Mouse (Mus musculus) liver, embryonic 13.5 days (tissue): ENCODE results near the gene 1700056E22Rik. TPM values are rescaled to one million over a fixed set of nuclear protein-coding genes. Genes with fewer than 3 reads are reported as not detected.

ENCODE experiments used
- ATAC-seq: fragments of 200-750 bp; cut with Nextera tagmentation; 2 replicates; pipeline ENCODE4 v1.8.0; 2017; ENCODE audit warnings: low read depth, mild to moderate bottlenecking, moderate number of reproducible peaks, moderate library complexity
- DNase-seq: peaks from one replicate; pipeline ENCODE4 v3.0.0; 2022
- H3K27ac ChIP-seq: fragments of 300-500 bp; sonication (generic); 2 replicates; pipeline ENCODE4 v1.5.1; 2015; ENCODE audit warnings: moderate library complexity, mild to moderate bottlenecking, inconsistent platforms
- H3K27me3 ChIP-seq: fragments of 300-500 bp; sonication (generic); 2 replicates; pipeline ENCODE4 v1.6.1; 2015; ENCODE audit warnings: mild to moderate bottlenecking, inconsistent platforms
- H3K36me3 ChIP-seq: fragments of 300-500 bp; sonication (generic); 2 replicates; pipeline ENCODE4 v1.6.1; 2015; ENCODE audit warnings: mild to moderate bottlenecking, inconsistent platforms
- H3K4me1 ChIP-seq: fragments of 300-500 bp; sonication (generic); replicated peaks from 2 replicates; pipeline ENCODE4 v1.6.1; 2015; ENCODE audit warnings: inconsistent platforms
- H3K4me2 ChIP-seq: fragments of 300-500 bp; sonication (generic); 2 replicates; pipeline ENCODE4 v1.6.1; 2015; ENCODE audit warnings: inconsistent platforms, mild to moderate bottlenecking, moderate library complexity
- H3K4me3 ChIP-seq: fragments of 300-500 bp; sonication (generic); replicated peaks from 2 replicates; pipeline ENCODE4 v1.5.1; 2015; ENCODE audit warnings: mild to moderate bottlenecking, inconsistent platforms
- H3K9ac ChIP-seq: fragments of 300-500 bp; sonication (generic); 2 replicates; pipeline ENCODE4 v1.6.1; 2015; ENCODE audit warnings: mild to moderate bottlenecking, inconsistent platforms
- H3K9me3 ChIP-seq: fragments of 300-500 bp; sonication (generic); replicated peaks from 2 replicates; pipeline ENCODE4 v1.6.1; 2016; ENCODE audit warnings: inconsistent platforms
- WGBS: fragments of 180-500 bp; shearing (Covaris S2); methylation state at CpG from one replicate; pipeline ENCODE4 v1.1.7; 2015; ENCODE audit not compliant: insufficient replicate concordance; 5-methylcytosine and 5-hydroxymethylcytosine counted together
- polyA plus RNA-seq: library from polyadenylated mRNA; unstranded; fragments of >200 nt; fragmentation: Nextera tagmentation; extraction: Ambion mirVana; gene quantifications from 2 replicates; pipeline ENCODE4 v1.2.1, GENCODE M21; 2015

1700056E22Rik gene
- polyA plus RNA-seq, 1 experiment from 2014 or later = 0.65 TPM

DNA sequence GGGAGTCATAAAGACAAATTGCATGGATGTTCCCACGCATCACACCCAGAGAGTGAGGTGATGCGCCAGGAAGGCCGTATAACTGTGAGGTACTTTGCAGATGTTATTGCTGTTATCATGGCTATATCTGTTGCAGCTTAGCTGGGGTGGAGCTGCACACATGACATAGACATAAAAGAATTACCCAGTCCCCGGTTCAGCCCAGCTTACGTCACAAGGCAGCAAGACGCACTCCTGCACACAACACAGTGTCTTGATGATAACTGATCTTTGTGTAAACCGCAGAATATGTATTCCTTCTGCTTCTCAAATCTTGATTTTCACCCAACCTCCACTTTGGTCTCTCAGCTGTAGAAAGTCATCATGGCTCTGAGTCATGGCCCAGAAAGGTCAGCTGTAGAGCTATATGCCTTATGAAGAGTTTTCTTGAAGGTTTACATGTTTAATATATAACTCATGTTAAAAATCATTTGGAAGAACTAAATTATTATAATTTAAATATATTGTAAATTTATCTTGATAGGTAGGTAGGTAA lies 46.3 kb downstream of the 1700056E22Rik start:
- Histone ChIP-seq H3K36me3 (no peaks in the 10 kb centered on the region), H3K27ac (no peak overlapping the region), H3K9me3 (no peaks in the 10 kb centered on the region), H3K4me2 (no peak overlapping the region), H3K9ac (no peak overlapping the region), H3K4me1 (no peaks in the 10 kb centered on the region), H3K27me3 (no peaks in the 10 kb centered on the region), H3K4me3 (no peak overlapping the region)
- ATAC-seq (no peak), DNase-seq (no peak)
- 77% methylated on average over 7 of the region's 7 CpGs for WGBS

Other genes starting within 250 kb of the 1700056E22Rik start
- 2.7 and 3.6 TPM in 2 replicates for gene Dusp10, start 21.0 kb downstream of the 1700056E22Rik start, polyA plus RNA-seq